Mouse (Mus musculus) stomach, postnatal 0 days (tissue): ENCODE results near the gene Cox4i1. TPM values are rescaled to one million over a fixed set of nuclear protein-coding genes. Genes with fewer than 3 reads are reported as not detected.

Experiments
- ATAC-seq: fragments of 200-750 bp; cut with Nextera tagmentation; 2 replicates; pipeline ENCODE4 v1.8.0; 2017; ENCODE audit not compliant: low FRiP score, low TSS enrichment
- DNase-seq: peaks from one replicate; pipeline ENCODE4 v3.0.0-alpha.2; 2016; ENCODE audit warnings: low spot score
- H3K27ac ChIP-seq: fragments of 300-500 bp; sonication (generic); replicated peaks from 2 replicates; pipeline ENCODE4 v1.5.1; 2014; ENCODE audit warnings: mild to moderate bottlenecking, control low read depth
- H3K27me3 ChIP-seq: fragments of 300-500 bp; sonication (generic); 2 replicates; pipeline ENCODE4 v1.6.1; 2014; ENCODE audit warnings: low read length; ENCODE audit not compliant: control insufficient read depth, insufficient read depth
- H3K36me3 ChIP-seq: fragments of 300-500 bp; sonication (generic); 2 replicates; pipeline ENCODE4 v1.6.1; 2014; ENCODE audit warnings: low read length, mixed read lengths; ENCODE audit not compliant: control insufficient read depth, insufficient read depth
- H3K4me1 ChIP-seq: fragments of 300-500 bp; sonication (generic); replicated peaks from 2 replicates; pipeline ENCODE4 v1.6.1; 2014; ENCODE audit warnings: antibody characterized with exemption; ENCODE audit not compliant: control insufficient read depth, insufficient read depth
- H3K4me2 ChIP-seq: fragments of 300-500 bp; sonication (generic); replicated peaks from 2 replicates; pipeline ENCODE4 v1.6.1; 2014; ENCODE audit warnings: low read depth, mild to moderate bottlenecking, control low read depth, moderate library complexity
- H3K4me3 ChIP-seq: fragments of 300-500 bp; sonication (generic); 2 replicates; pipeline ENCODE4 v1.5.1; 2014; ENCODE audit warnings: low read depth, low read length, control low read depth
- H3K9ac ChIP-seq: fragments of 300-500 bp; sonication (generic); 2 replicates; pipeline ENCODE4 v1.6.1; 2014; ENCODE audit warnings: mild to moderate bottlenecking, low read length, control low read depth, mixed read lengths
- H3K9me3 ChIP-seq: fragments of 300-500 bp; sonication (generic); 2 replicates; pipeline ENCODE4 v1.6.1; 2016; ENCODE audit warnings: low read length; ENCODE audit not compliant: control insufficient read depth
- CTCF ChIP-seq: IDR thresholded peaks from 2 replicates; pipeline ENCODE4 v1.5.1; 2016; ENCODE audit warnings: antibody characterized with exemption, low read depth, mild to moderate bottlenecking, moderate library complexity
- EP300 ChIP-seq: optimal IDR thresholded peaks from 2 replicates; pipeline ENCODE3; 2016; ENCODE audit warnings: antibody characterized with exemption
- WGBS: fragments of 180-500 bp; shearing (Covaris S2); extraction: QIAGEN DNeasy Blood & Tissue Kit; methylation state at CpG from one replicate; pipeline ENCODE4 v1.1.7; 2014; 5-methylcytosine and 5-hydroxymethylcytosine counted together
- polyA plus RNA-seq: library from polyadenylated mRNA; unstranded; fragments of >200 nt; fragmentation: Nextera tagmentation; extraction: Ambion mirVana; gene quantifications from 2 replicates; pipeline ENCODE4 v1.2.1, GENCODE M21; 2015

The Cox4i1 gene
- polyA plus RNA-seq, 1 experiment from 2014 or later = 1,419 TPM

GRCm38 (mm10) chr8:120626461-120626860 lies 41.6 kb upstream of the Cox4i1 start:
- Histone ChIP-seq H3K9me3 (no peaks in the 10 kb centered on the region), H3K27ac (no peak overlapping the region), H3K36me3 (no peaks in the 10 kb centered on the region), H3K27me3 (no peaks in the 10 kb centered on the region), H3K9ac (no peak overlapping the region), H3K4me2 (no peak overlapping the region), H3K4me1 (no peaks in the 10 kb centered on the region), H3K4me3 (no peak overlapping the region)
- WGBS = 62% methylated on average over 11 of the region's 11 CpGs
- DNase-seq (no peak), ATAC-seq (no peak)
- TF ChIP-seq EP300 = no peak
- no peak for TF ChIP-seq CTCF

- H3K4me3 ChIP-seq = no peak overlapping the region
- no peak overlapping the region for H3K27ac ChIP-seq
- DNase-seq (no peak), ATAC-seq (no peak)
- H3K9ac ChIP-seq = no peak overlapping the region
- no peak overlapping the region for H3K4me2 ChIP-seq
- H3K4me1 ChIP-seq = no peaks in the 10 kb centered on the region
- no peaks in the 10 kb centered on the region for H3K36me3 ChIP-seq
- H3K27me3 ChIP-seq = no peaks in the 10 kb centered on the region
- TF ChIP-seq CTCF (no peak), EP300 (no peak)
- H3K9me3 ChIP-seq = no peaks in the 10 kb centered on the region
- 87% methylated on average over 5 of the region's 5 CpGs for WGBS
Observed at GRCm38 (mm10) chr8:120627298-120627697, 40.7 kb upstream of the Cox4i1 start.

DNA sequence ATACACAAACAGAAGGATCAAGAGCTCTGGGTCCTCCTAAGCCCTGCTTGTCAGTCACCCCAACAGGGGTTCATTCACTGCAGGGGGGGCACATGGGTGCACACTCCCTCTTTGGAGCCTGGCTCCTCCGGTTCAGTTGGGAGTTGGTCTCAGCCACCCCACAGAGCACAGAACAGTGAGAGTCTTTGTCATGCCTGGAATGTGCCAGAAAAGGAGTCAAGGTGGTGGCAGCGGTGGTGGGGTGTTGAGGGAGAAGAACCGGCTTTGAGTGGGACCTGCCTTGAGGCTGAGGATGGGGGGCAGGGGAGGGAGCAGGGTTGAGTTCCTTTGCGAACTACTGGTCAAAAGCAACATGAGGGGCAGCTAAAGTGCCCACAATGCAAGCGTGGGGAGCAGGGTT lies 38.0 kb upstream of the Cox4i1 start:
- TF ChIP-seq CTCF = no peak
- TF ChIP-seq EP300 = no peak
- Histone ChIP-seq H3K27ac (no peak overlapping the region), H3K27me3 (no peaks in the 10 kb centered on the region), H3K4me2 (no peak overlapping the region), H3K9ac (no peak overlapping the region), H3K9me3 (no peaks in the 10 kb centered on the region), H3K4me1 (peaks cover 3% of the 10 kb centered on the region; the same call in 1 of the 2 replicates), H3K36me3 (no peaks in the 10 kb centered on the region), H3K4me3 (no peak overlapping the region)
- 60% methylated on average over 5 of the region's 5 CpGs for WGBS
- ATAC-seq = no peak
- DNase-seq = no peak

- no peaks in the 10 kb centered on the region for H3K36me3 ChIP-seq
- H3K9ac ChIP-seq = no peak overlapping the region
- no peaks in the 10 kb centered on the region for H3K9me3 ChIP-seq
- TF ChIP-seq CTCF = no peak
- no peak for TF ChIP-seq EP300
- DNase-seq (no peak), ATAC-seq (no peak)
- no peak overlapping the region for H3K27ac ChIP-seq
- H3K4me2 ChIP-seq = no peak overlapping the region
- H3K4me1 ChIP-seq = peaks cover 3% of the 10 kb centered on the region; the same call in 1 of the 2 replicates
- no peak overlapping the region for H3K4me3 ChIP-seq
- WGBS = 49% methylated on average over 6 of the region's 6 CpGs
- H3K27me3 ChIP-seq = no peaks in the 10 kb centered on the region
Observed at GRCm38 (mm10) chr8:120630848-120631247, 37.2 kb upstream of the Cox4i1 start.

DNA sequence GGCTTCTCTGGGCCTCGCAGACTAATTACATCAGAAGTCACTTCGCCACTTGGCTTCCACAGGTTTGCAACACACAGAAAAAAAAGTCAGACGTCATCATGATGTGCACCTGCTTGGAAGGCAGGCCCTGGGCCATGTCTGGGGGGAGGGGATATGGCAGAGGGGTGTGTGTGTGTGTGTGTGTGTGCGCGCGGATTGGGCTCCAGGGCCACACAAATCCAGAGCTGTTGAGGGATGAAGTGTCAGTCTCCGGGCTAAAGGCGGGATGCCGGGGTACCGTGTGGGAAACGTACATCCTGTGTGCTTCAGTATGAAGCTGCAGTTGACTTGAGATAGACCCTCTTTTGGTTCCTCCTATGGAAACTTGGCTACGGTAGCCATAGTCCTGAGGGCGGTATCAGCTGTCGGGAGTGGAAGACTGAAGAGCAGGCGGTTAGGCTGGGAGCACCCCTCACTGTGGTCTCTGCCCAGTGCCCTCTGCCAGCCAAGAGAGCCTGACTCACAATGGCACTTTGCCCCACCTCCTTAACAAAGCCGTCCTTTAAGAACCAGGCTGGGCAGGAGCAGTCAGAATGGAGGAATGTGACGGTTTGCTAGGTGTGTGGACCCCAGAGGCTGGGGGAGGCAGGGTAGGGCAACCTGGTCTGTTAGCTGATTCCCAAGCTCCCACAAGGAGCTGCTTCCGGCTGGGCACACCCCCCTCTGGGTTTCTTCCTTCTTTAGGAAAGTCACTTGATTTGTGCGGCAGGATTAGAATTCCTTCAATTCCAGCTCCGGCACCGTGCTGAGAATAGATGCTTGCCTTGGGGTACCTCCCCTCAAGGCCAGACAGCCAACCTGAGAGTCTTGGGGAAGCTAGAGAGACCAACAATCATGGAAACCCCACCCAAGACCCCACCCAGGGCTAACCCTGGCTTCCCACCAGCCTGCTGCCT lies 36.3 kb upstream of the Cox4i1 start:
- H3K4me3 ChIP-seq = no peak overlapping the region
- H3K9ac ChIP-seq = no peak overlapping the region
- H3K27ac ChIP-seq = no peak overlapping the region
- H3K27me3 ChIP-seq = no peaks in the 10 kb centered on the region
- ATAC-seq (no peak), DNase-seq (no peak)
- H3K4me1 ChIP-seq = peaks cover 3% of the 10 kb centered on the region; the same call in 1 of the 2 replicates
- H3K9me3 ChIP-seq = no peaks in the 10 kb centered on the region
- H3K36me3 ChIP-seq = no peaks in the 10 kb centered on the region
- H3K4me2 ChIP-seq = no peak overlapping the region
- 78% methylated on average over 21 of the region's 21 CpGs for WGBS
- TF ChIP-seq CTCF (no peak), EP300 (no peak)

DNA sequence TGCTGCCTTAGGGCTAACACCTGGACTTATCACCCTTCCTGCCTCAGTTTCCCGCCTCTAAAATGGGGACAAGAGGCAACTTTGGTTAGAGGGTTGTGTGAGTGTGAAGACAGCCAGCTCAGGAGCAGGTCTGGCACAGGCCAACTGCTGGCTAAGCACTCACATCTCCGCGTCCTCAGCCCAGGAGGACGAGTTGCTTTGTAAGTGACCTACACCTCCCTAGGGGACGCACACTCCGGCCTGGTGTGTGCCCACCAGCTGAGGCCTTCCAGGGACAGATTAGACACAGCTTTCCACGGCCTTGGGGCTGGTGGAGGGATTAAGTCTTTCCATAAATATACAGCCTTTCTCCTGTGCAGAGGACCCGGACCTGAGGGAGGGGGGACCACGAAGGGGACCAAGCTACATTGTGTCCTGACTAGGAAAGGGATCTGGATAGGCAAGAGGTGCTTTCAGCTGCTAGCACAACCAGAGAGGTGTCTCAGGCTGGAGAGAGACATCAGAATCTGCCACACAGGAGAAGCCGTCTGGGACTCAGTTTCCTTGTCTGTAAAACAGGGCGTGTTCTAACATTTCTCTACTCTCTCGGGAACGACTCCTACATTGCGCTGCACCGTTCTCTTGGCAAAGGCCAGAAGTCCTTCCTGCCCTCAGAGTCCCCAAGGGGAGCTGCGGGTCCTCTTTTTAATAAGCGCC lies 34.9 kb upstream of the Cox4i1 start:
- peak overlapping the region; percentile 96 for H3K4me2 ChIP-seq
- no peaks in the 10 kb centered on the region for H3K27me3 ChIP-seq
- no peaks in the 10 kb centered on the region for H3K36me3 ChIP-seq
- DNase-seq (no peak), ATAC-seq (no peak)
- no peaks in the 10 kb centered on the region for H3K9me3 ChIP-seq
- H3K4me3 ChIP-seq = peak overlapping the region; percentile 59; the same call in 1 of the 2 replicates
- peaks cover 3% of the 10 kb centered on the region; the same call in 1 of the 2 replicates for H3K4me1 ChIP-seq
- no peak for TF ChIP-seq CTCF
- TF ChIP-seq EP300 = no peak
- 43% methylated on average over 17 of the region's 17 CpGs for WGBS
- no peak overlapping the region for H3K27ac ChIP-seq
- no peak overlapping the region for H3K9ac ChIP-seq
